In genomic region chr13:91461711-91462351, GRCm38 (mm10) we compare ENCODE assay signal across 8 mouse cellular contexts. TPM values are rescaled to one million over a fixed set of nuclear protein-coding genes. Genes with fewer than 3 reads are reported as not detected.
DNase-seq lines count a peak whose midpoint lies in the region; ATAC-seq and TF ChIP-seq lines count a peak whose summit lies in the region.

No protein-coding gene starts in this region.

- H3K27me3 ChIP-seq in intestine, embryonic 15.5 days (replicated peaks), result no peaks in the 10 kb centered on the region
- no peaks in the 10 kb centered on the region for H3K27me3 ChIP-seq in liver, embryonic 14.5 days (ENCODE audit: control insufficient read depth, insufficient read depth, low read length)
- H3K27me3 ChIP-seq in neural tube, embryonic 14.5 days (ENCODE audit: control insufficient read depth, insufficient read depth, low read length), result no peaks in the 10 kb centered on the region; the same call in 1 of the 2 replicates

- no peaks in the 10 kb centered on the region for H3K36me3 ChIP-seq in intestine, embryonic 15.5 days
- H3K36me3 ChIP-seq in liver, embryonic 14.5 days (replicated peaks; ENCODE audit: control insufficient read depth, insufficient read depth, low read depth), result no peaks in the 10 kb centered on the region
- no peaks in the 10 kb centered on the region for H3K36me3 ChIP-seq in neural tube, embryonic 14.5 days (ENCODE audit: control insufficient read depth, insufficient read depth, low read length)

- intact Hi-C loops in heart, postnatal 25 days (cut with DNase I), result loop anchor here (2.0 to 10.0 kb wide), 4 partner anchors 41 to 343 kb away; partner anchors contain the start of genes Atg10 and Zcchc9
- intact Hi-C loops in gastrocnemius, adult 2 months (cut with DNase I), result loop anchor here (5.0 to 10.0 kb wide), 6 partner anchors 240 to 527 kb away; partner anchors contain the start of genes Atg10 and Zcchc9

- H3K9ac ChIP-seq in intestine, embryonic 15.5 days, result peak overlapping the region; percentile 81
- peak overlapping the region; percentile 96 for H3K9ac ChIP-seq in liver, embryonic 14.5 days (replicated peaks)
- peak overlapping the region; percentile 69 for H3K9ac ChIP-seq in neural tube, embryonic 14.5 days (replicated peaks; ENCODE audit: low read depth, low read length)

- H3K4me2 ChIP-seq in intestine, embryonic 15.5 days (replicated peaks), result peak overlapping the region; percentile 90
- peak overlapping the region; percentile 82 for H3K4me2 ChIP-seq in liver, embryonic 14.5 days (ENCODE audit: low read depth)
- peak overlapping the region; percentile 78 for H3K4me2 ChIP-seq in neural tube, embryonic 14.5 days (ENCODE audit: low read depth, low read length)

- H3K4me3 ChIP-seq in gastrocnemius, adult 2 months, result peak overlapping the region; percentile 88
- H3K4me3 ChIP-seq in intestine, embryonic 15.5 days (replicated peaks), result peak overlapping the region; percentile 86
- H3K4me3 ChIP-seq in liver, embryonic 14.5 days (ENCODE audit: insufficient read depth in 1 of 2, low read depth in 2 of 2, low read length in 2 of 2), result peak overlapping the region; percentile 84 to 93
- H3K4me3 ChIP-seq in neural tube, embryonic 14.5 days (ENCODE audit: low read depth, low read length), result peak overlapping the region; percentile 93

- peaks cover 8% of the 10 kb centered on the region for H3K4me1 ChIP-seq in intestine, embryonic 15.5 days (replicated peaks)
- H3K4me1 ChIP-seq in liver, embryonic 14.5 days (replicated peaks; ENCODE audit: control insufficient read depth in 2 of 2, insufficient read depth in 2 of 2, low read length in 1 of 2), result peaks cover 40 to 45% of the 10 kb centered on the region in 2 experiments
- H3K4me1 ChIP-seq in neural tube, embryonic 14.5 days (ENCODE audit: control insufficient read depth, insufficient read depth, low read length), result peaks cover 24% of the 10 kb centered on the region

- DNase-seq in heart, adult 11 months, result peak; percentile 93
- no peak for DNase-seq in heart, postnatal 25 days (ENCODE audit: low spot score)
- DNase-seq in cerebellum, adult 11-12 months, result peak; percentile 58
- DNase-seq in gastrocnemius, adult 2 months, result peak; percentile 63
- DNase-seq in liver, embryonic 14.5 days (ENCODE audit: low read depth in 3 of 3, low spot score in 3 of 3), result no peak
- peak; percentile 58 for DNase-seq in testis, postnatal 14 days (ENCODE audit: low spot score)

- TF ChIP-seq EP300 in liver, embryonic 14.5 days (IDR thresholded peaks at IDR 0.05; ENCODE audit: low read depth), result no peak

- peak; percentile 2 for ATAC-seq in intestine, embryonic 15.5 days
- no peak; the same call in 1 of the 2 replicates for ATAC-seq in liver, embryonic 14.5 days (ENCODE audit: insufficient read depth)
- ATAC-seq in neural tube, embryonic 14.5 days (ENCODE audit: low read depth), result no peak

- no peaks in the 10 kb centered on the region for H3K9me3 ChIP-seq in intestine, embryonic 15.5 days
- no peaks in the 10 kb centered on the region for H3K9me3 ChIP-seq in liver, embryonic 14.5 days (ENCODE audit: control insufficient read depth, low read length)
- no peaks in the 10 kb centered on the region for H3K9me3 ChIP-seq in neural tube, embryonic 14.5 days (ENCODE audit: control insufficient read depth, low read length)

- WGBS in intestine, embryonic 15.5 days, result under 1% methylated on average over 61 of the region's 77 CpGs
- WGBS in liver, embryonic 14.5 days (ENCODE audit: insufficient replicate concordance), result under 1% methylated on average over 50 of the region's 77 CpGs
- WGBS in neural tube, embryonic 14.5 days, result 0% methylated on average over 41 of the region's 77 CpGs

- H3K27ac ChIP-seq in gastrocnemius, adult 2 months, result peak overlapping the region; percentile 81
- peak overlapping the region; percentile 88 for H3K27ac ChIP-seq in intestine, embryonic 15.5 days
- peak overlapping the region; percentile 78 for H3K27ac ChIP-seq in liver, embryonic 14.5 days
- H3K27ac ChIP-seq in neural tube, embryonic 14.5 days (ENCODE audit: low read depth, low read length), result peak overlapping the region; percentile 74

- TF ChIP-seq CTCF in gastrocnemius, adult 2 months (IDR thresholded peaks at IDR 0.05), result no peak
- TF ChIP-seq CTCF in liver, embryonic 14.5 days (IDR thresholded peaks at IDR 0.05; ENCODE audit: low read depth), result no peak

RNA-seq across cellular contexts. Expression of gene Ssbp2, which starts 1.7 kb away (rescaled TPM):
- 10 to 100 TPM; 43.3 to 48.1 TPM for total RNA-seq in heart, postnatal 25 days (2021)
- 10 to 100 TPM; 18.6 to 26.4 TPM for total RNA-seq in gastrocnemius, adult 2 months (2021)
- polyA plus RNA-seq in intestine, embryonic 15.5 days (2015; fragmentation: Nextera tagmentation; extraction: Ambion mirVana), result 77.4 and 79.3 TPM in 2 replicates
- polyA plus RNA-seq in liver, embryonic 14.5 days (2012; rRNA removed), result 21.4 and 23.7 TPM in 2 replicates
- polyA plus RNA-seq in liver, embryonic 14.5 days (2014; fragmentation: Nextera tagmentation; extraction: Ambion mirVana), result 43.0 and 47.2 TPM in 2 replicates
- 216 and 249 TPM in 2 replicates for polyA plus RNA-seq in neural tube, embryonic 14.5 days (2014; fragmentation: Nextera tagmentation; extraction: Ambion mirVana)

Comparison
In these comparisons a context has a peak if more than half of its experiments do, and no peak if none do; other contexts are left out.
1. DNase-seq: peak in heart, adult 11 months (single experiment), cerebellum, adult 11-12 months (single experiment), gastrocnemius, adult 2 months (single experiment) and testis, postnatal 14 days (single experiment); none in heart, postnatal 25 days (single experiment) and liver, embryonic 14.5 days (0 of 3).
2. Peak in every context shown above with its lines, with median percentiles within 50 percentile points of each other: H3K27ac ChIP-seq, H3K4me3 ChIP-seq, H3K4me2 ChIP-seq and H3K9ac ChIP-seq.